Mouse (Mus musculus): ENCODE data around the gene Snx1. TPM values are rescaled to one million over a fixed set of nuclear protein-coding genes. Genes with fewer than 3 reads are reported as not detected.

The Snx1 gene
- polyA plus RNA-seq (2017; shearing (Covaris generic)) = 10 to 100 TPM; 94.0 to 96.9 TPM

- peak; percentile 85 for ATAC-seq
Observed at GRCm38 (mm10) chr9:66126456-66127192, at the start of gene Snx1, which contains the start of gene Ciao2a. Snx1 (minus strand) TSS chr9:66126587. Ciao2a (plus strand) TSS chr9:66126611.

- no peak for ATAC-seq
Observed at GRCm38 (mm10) chr9:66174985-66175384, 48.6 kb upstream of the Snx1 start.

DNA sequence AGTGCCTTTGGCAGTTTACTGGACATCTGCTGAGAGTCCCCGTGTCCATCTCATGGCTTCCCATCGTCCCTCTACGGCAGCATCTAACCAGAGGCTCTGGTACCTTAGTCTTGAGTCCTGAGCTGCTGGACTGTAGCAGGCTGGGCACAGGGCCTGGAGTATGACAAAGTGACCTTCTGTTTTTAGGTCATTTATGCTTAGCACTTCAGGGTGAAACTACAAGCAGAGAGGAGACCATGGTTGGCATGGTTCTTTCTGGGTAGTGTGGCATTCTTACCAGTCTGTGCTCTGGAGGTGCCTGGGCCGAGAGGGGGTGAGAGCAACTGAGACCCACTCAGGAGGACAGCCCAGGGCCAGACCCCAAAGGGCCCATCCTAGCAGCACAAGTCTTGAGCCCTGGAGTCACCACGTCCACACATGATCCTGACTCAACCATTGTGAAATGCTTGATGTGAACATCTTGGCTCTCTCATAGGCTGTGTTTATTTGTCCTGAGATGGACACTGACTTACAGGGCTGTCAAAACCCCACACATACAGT is 47.0 kb upstream of the Snx1 start:
- ATAC-seq = no peak

- no peak for ATAC-seq
Observed at GRCm38 (mm10) chr9:66171275-66171921, 45.0 kb upstream of the Snx1 start.

DNA sequence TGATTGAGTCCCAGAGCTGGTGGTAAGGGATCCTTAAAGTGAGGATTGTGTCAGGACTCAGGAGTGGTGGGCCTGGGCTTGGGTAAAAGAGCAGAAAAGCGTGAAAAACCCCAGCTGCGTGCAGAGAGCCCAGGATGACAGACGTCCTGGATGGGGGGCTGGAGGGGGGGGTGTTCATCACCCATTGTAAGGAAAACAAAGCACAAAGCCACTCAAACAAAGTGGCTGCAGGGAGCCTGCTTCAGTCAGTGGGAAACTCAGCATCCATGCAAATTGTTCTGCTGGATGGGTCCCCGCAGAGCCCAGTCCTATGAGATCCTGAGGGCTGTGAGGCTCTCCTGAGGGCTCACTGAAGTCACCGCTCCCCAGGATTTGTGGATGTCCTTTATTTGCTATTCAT is 44.1 kb upstream of the Snx1 start:
- ATAC-seq = no peak

- no peak for ATAC-seq
Observed at GRCm38 (mm10) chr9:66168233-66168632, 41.8 kb upstream of the Snx1 start.

DNA sequence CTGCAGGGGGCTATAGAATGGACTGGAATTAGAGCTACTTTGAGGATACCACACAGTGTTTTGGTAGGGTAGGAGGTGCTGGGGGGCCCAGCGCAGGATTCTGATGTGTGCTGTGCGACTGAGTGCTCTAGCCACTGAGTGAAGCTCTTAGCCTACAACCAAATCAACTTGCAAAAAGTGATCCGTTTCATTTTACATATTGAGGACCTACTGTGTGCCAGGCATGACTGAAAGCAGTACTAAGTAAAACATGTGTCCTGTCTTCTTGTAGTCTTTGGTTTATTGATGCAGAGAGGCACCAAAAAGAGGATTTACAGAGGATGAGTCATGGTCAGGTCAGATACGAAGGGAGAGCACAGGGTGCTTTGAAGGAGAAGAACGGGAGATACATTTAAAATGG is 40.8 kb upstream of the Snx1 start:
- no peak for ATAC-seq

DNA sequence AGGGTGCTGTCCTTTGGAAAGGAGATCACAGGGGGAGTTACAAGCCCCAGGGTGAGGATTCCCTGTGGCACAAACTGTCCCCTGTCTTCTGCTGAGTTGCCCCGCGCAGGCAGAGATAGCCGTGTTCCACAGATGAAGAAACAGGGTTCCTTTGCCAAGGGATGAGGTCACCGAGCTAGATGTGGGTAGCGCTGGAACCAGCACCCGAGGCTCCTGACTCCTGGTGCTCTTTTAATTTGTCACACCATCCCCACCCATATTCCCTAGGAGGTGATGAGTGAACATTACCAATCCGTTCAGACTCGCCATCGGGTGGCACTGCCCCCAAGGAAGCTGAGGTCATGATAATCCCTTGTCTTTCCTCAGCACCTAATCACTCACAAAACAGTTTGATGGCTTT is 36.6 kb upstream of the Snx1 start:
- ATAC-seq = no peak

DNA sequence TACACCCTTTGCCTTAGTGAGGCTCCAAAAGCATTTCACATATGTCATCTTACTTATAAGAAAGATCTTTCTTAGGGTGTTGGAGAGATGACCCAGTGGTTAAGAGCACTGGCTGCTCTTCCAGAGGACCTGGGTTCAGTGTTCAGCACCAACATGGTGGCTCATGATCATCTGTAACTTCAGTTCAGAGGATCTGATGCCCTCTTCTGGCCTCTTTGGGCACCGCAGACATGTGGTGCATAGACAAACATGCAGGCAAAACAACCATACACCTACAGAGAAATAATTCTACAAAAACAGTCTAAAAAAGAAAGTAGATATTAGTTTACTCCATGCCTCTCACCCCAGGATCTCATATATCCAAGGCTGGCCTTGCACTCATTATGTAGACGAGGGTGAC is 33.8 kb upstream of the Snx1 start:
- ATAC-seq = no peak

DNA sequence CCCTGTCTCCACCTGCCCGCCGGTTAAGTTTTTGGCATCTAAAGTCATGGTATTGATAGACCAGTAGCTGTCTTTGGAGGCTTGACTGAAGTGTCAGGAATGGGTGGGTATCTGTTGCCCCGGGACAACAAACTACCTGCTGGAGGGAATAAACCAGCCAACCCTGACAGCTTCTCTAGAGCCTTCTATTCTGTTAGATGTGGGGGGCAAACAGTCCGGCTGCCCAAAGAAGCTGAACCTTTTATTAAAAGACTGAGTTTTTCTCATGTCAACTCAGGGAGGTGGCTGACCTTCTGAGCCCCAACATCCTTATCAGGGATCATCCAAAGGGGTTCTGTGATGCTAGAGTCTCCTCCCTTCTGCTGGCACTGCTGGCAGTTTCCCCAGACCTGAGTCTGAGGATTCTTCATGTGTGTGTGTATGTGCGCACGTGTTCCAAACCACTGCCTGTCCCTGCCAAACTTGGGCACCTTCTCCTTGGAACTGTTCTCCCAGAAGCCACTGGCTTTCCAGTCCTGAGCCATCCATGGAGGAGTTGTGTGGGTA is 32.6 kb upstream of the Snx1 start:
- no peak for ATAC-seq

DNA sequence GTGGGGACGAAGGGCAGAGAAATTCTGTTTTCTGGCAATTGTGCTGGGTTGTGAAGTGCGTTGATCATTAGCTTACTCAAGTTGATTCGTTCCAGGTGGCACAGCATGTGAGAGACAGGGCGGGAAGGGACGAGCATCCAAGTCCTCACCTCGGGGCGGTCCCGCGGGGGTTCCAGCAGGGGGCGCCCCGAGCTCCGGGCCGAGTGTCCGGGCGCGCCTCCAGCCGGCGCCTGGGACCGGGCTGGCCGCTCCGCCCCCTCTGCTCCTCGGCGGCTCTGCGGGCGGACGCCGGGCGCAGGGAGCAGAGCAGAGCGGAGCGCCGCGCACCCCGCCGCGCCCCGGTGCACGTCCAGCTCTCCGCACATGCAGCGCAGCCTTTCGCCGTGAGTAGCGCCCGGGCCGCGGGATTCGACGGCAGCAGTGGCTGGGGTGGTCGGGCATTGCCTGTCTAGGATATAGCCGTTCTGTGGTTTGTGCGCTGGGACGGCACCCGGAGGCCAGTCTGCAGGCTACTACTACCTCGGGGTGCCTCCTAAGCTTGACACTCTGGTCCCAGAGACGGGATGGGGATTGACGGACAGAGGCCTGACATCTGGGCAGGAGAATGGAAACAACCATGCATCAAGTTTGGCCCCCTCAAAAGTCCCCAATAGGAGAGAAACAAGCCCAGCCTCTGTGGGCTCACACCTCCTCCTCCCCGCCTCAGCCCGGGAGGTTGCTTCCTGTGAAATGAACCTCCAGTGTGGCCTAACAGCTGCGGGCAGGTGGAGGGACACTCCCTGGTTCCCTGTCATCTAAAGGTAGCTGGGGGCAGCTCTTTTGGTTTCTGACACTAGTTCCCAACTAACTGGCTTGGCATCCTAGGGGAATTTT is 31.8 kb upstream of the Snx1 start, which contains the start of gene Dapk2:
Dapk2 (plus strand) TSS at position 266 of the 873 bp plus-strand sequence.
- peak; percentile 45 for ATAC-seq

- no peak for ATAC-seq
Observed at GRCm38 (mm10) chr9:66155534-66155933, 29.1 kb upstream of the Snx1 start.

- ATAC-seq = no peak
Observed at GRCm38 (mm10) chr9:66154013-66154412, 27.6 kb upstream of the Snx1 start.

- no peak for ATAC-seq
Observed at GRCm38 (mm10) chr9:66153594-66153993, 27.2 kb upstream of the Snx1 start.

- ATAC-seq = no peak
Observed at GRCm38 (mm10) chr9:66152011-66152410, 25.6 kb upstream of the Snx1 start.

DNA sequence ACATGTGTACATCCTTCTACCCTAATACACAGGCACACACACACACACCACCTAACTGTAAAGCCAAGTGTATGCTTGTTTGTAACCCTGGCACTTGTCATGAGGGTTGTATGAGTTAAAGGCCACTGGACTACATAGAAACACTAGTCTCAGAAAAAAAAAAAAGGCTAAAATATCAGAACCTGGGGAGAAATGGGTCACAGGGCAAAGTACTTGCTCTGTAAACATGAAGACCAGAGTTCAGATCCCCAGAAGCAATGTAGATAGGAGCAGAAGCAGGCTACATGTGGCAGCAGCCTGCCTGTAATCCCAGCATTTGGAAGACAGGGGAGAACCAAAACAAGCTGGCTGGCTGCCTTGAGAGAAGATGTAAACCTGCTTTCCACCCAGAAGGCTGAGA is 19.8 kb upstream of the Snx1 start:
- ATAC-seq = no peak

DNA sequence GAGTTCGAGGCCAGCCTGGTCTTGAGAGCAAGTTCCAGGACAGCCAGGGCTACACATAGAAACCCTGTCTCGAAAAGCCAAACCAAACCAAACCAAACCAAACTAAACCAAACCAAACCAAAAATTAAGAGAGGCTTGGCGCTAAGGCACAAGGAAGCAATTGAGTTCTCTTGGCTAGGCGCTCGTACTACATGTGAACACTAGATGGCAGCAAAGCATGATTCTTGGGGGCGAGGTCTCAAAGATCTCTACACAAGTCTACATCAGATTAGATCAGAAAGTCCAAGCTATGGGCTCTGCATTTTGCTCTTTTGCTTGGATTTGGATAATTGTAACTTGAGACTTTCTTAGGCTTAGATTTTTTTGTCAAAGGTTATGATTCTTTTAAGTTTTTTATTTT is 17.9 kb upstream of the Snx1 start:
- peak; percentile 65 for ATAC-seq

GRCm38 (mm10) chr9:66142265-66142664 is 15.9 kb upstream of the Snx1 start:
- no peak for ATAC-seq

GRCm38 (mm10) chr9:66138193-66138592 is 11.8 kb upstream of the Snx1 start:
- ATAC-seq = no peak

- peak; percentile 56 for ATAC-seq
Observed at GRCm38 (mm10) chr9:66135967-66136366, 9.6 kb upstream of the Snx1 start.

DNA sequence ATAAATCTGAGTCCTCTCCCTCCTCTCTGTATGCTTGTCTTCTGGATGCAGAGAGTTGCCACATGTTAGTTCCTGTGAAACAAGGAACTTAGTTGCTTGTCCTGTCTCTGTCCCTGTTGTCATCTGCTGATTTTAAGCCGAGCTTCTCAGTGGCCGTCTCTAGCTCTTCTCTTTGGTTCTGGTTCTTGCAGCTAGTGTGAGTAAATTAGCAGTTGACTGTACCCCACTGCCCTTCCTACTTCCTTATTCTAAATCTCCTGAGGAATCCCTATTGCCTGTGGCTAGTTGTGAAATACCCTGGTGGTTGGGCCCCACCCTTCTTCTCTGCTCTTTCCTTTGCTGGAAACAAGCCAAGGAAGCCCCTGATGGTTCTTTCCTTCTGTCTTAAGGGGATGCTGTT is 5.1 kb upstream of the Snx1 start:
- no peak for ATAC-seq

- no peak for ATAC-seq
Observed at GRCm38 (mm10) chr9:66127884-66128283, 1.5 kb upstream of the Snx1 start.

DNA sequence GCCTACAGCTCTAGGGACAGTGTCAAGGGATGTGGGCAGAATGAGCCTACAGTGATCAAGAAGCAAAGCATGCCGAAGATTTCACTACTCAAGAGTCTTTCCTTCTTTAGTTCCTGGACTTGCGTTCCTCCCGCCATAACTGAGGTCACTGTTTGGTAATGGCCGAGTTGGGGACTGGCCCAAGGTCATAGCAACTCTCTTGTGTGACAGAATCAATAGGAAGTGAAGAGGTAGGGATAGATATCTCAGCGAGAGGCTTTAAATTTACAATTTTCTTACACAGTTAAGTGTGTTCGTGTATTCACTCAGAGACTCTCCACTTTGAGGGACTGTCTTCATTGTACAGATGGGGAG is 783 bp upstream of the Snx1 start:
- no peak for ATAC-seq

Data from CD4-positive, CD25-positive, alpha-beta regulatory T cell, adult 4 months (primary cell).